Mouse (Mus musculus): ENCODE data around the gene Myoz1.

DNA sequence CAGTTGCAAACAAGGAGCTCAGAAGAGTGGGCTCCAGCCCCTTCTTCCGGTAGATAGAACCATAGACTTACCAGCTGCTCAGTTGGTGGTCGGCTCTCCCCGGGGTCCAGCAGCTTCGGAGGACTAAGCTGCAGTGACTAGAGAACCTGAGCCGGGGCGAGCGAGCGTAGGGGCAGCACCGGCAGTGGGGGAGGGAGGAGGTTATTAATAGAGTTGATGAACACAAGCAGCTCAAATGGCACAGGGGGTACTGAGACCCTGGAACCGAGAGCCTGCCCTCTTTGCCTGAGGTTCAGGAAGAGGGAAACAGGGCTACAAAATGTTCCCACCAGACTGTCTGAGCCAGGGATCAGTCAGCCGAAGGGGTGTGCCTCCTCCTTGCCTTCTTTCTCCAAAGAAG, at the start of gene Myoz1:
- no peak for TF ChIP-seq POLR2A (IDR thresholded peaks at IDR 0.05; ENCODE audit: control insufficient read depth in 1 of 2, insufficient read depth in 1 of 2, low read depth in 1 of 2, low read length in 2 of 2, poor library complexity in 1 of 2)
- no peak for TF ChIP-seq HCFC1 (IDR thresholded peaks at IDR 0.05; ENCODE audit: low read depth, low read length)
- TF ChIP-seq ZMIZ1 (IDR thresholded peaks at IDR 0.05; ENCODE audit: low read depth, low read length): no peak
